Comparison of ENCODE assay signal across 8 mouse cellular contexts in genomic region chrX:170018571-170019218, GRCm38 (mm10). TPM values are rescaled to one million over a fixed set of nuclear protein-coding genes. Genes with fewer than 3 reads are reported as not detected.
DNase-seq lines count a peak whose midpoint lies in the region; ATAC-seq lines count a peak whose summit lies in the region.
"Not testable (repeated sequence)": the region's sequence is repeated elsewhere in the genome, so short reads cannot be mapped to it uniquely, and the experiment has no call there.

No protein-coding gene starts in this region.

- not testable (repeated sequence) for H3K27me3 ChIP-seq in embryonic facial prominence, embryonic 12.5 days; intestine, embryonic 16.5 days (replicated peaks; ENCODE audit: control insufficient read depth, insufficient read depth, low read length); limb, embryonic 15.5 days; midbrain, embryonic 15.5 days (replicated peaks); stomach, embryonic 14.5 days (ENCODE audit: control insufficient read depth, insufficient read depth, low read length)

- H3K4me3 ChIP-seq in embryonic facial prominence, embryonic 12.5 days; intestine, embryonic 16.5 days (ENCODE audit: low read length); limb, embryonic 15.5 days; midbrain, embryonic 15.5 days; stomach, embryonic 14.5 days (ENCODE audit: low read depth, low read length): not testable (repeated sequence)

- peaks cover 44% of the 10 kb centered on the region for H3K36me3 ChIP-seq in embryonic facial prominence, embryonic 12.5 days
- H3K36me3 ChIP-seq in intestine, embryonic 16.5 days (ENCODE audit: control insufficient read depth, insufficient read depth, low read length) = peaks cover 21% of the 10 kb centered on the region
- H3K36me3 ChIP-seq in limb, embryonic 15.5 days = peaks cover 37% of the 10 kb centered on the region
- H3K36me3 ChIP-seq in midbrain, embryonic 15.5 days (replicated peaks) = peaks cover 23% of the 10 kb centered on the region
- H3K36me3 ChIP-seq in stomach, embryonic 14.5 days (ENCODE audit: control insufficient read depth, insufficient read depth, low read length) = peaks cover 40% of the 10 kb centered on the region

- not testable (repeated sequence) for H3K27ac ChIP-seq in embryonic facial prominence, embryonic 12.5 days; intestine, embryonic 16.5 days (ENCODE audit: low read length); limb, embryonic 15.5 days; midbrain, embryonic 15.5 days; stomach, embryonic 14.5 days (ENCODE audit: low read length)

- H3K9ac ChIP-seq in embryonic facial prominence, embryonic 12.5 days; intestine, embryonic 16.5 days (ENCODE audit: low read depth, low read length); limb, embryonic 15.5 days; midbrain, embryonic 15.5 days; stomach, embryonic 14.5 days (replicated peaks; ENCODE audit: low read depth, low read length): not testable (repeated sequence)

- H3K4me2 ChIP-seq in embryonic facial prominence, embryonic 12.5 days (replicated peaks); intestine, embryonic 16.5 days (ENCODE audit: low read depth, low read length); limb, embryonic 15.5 days; midbrain, embryonic 15.5 days; stomach, embryonic 14.5 days (replicated peaks; ENCODE audit: low read depth, low read length): not testable (repeated sequence)

- ATAC-seq in embryonic facial prominence, embryonic 12.5 days (ENCODE audit: insufficient number of reproducible peaks, insufficient read depth, low FRiP score, low TSS enrichment) = peak; percentile 96
- peak; percentile 50 for ATAC-seq in granulocyte monocyte progenitor cell, adult 5-6 weeks (replicated peaks; ENCODE audit: poor library complexity, severe bottlenecking)
- peak; percentile 75 for ATAC-seq in intestine, embryonic 16.5 days
- peak; percentile 92 for ATAC-seq in limb, embryonic 15.5 days (ENCODE audit: insufficient number of reproducible peaks, low FRiP score, low TSS enrichment, low read depth)
- ATAC-seq in midbrain, embryonic 15.5 days (replicated peaks) = peak; percentile 88
- ATAC-seq in stomach, embryonic 14.5 days (ENCODE audit: insufficient number of reproducible peaks, insufficient read depth, low FRiP score, low read depth) = peak; percentile 85

- 86% methylated on average over 66 of the region's 66 CpGs for WGBS in embryonic facial prominence, embryonic 12.5 days
- 86% methylated on average over 66 of the region's 66 CpGs for WGBS in intestine, embryonic 16.5 days
- WGBS in limb, embryonic 15.5 days = 83% methylated on average over 66 of the region's 66 CpGs
- 84% methylated on average over 66 of the region's 66 CpGs for WGBS in midbrain, embryonic 15.5 days
- 87% methylated on average over 66 of the region's 66 CpGs for WGBS in stomach, embryonic 14.5 days

- peaks cover 22% of the 10 kb centered on the region for H3K9me3 ChIP-seq in embryonic facial prominence, embryonic 12.5 days
- peaks cover 23% of the 10 kb centered on the region for H3K9me3 ChIP-seq in intestine, embryonic 16.5 days (ENCODE audit: control insufficient read depth, low read length)
- peaks cover 20% of the 10 kb centered on the region for H3K9me3 ChIP-seq in limb, embryonic 15.5 days
- H3K9me3 ChIP-seq in midbrain, embryonic 15.5 days = peaks cover 15% of the 10 kb centered on the region
- H3K9me3 ChIP-seq in stomach, embryonic 14.5 days (ENCODE audit: control insufficient read depth, low read depth, low read length) = peaks cover 24% of the 10 kb centered on the region

- not testable (repeated sequence) for H3K4me1 ChIP-seq in embryonic facial prominence, embryonic 12.5 days; intestine, embryonic 16.5 days (ENCODE audit: control insufficient read depth, insufficient read depth, low read length); limb, embryonic 15.5 days; midbrain, embryonic 15.5 days; stomach, embryonic 14.5 days (ENCODE audit: control insufficient read depth, insufficient read depth, low read length)

- DNase-seq in 3134 (ENCODE audit: extremely low read depth, insufficient read length, low spot score) = peak; percentile 76
- DNase-seq in adrenal gland, adult 2 months = peak; percentile 67

RNA-seq across cellular contexts. Expression of gene Gm21887, which starts 9.2 kb away (rescaled TPM):
- total RNA-seq in adrenal gland, adult 2 months (2021) = 100 to 1,000 TPM in 1 of 2 experiments, 10 to 100 TPM in 1; 67.4 to 241 TPM
- polyA plus RNA-seq in adrenal gland, adult 2 months (2012; rRNA removed) = 957 and 2,016 TPM in 2 replicates
- polyA plus RNA-seq in embryonic facial prominence, embryonic 12.5 days (2016; fragmentation: Nextera tagmentation; extraction: Ambion mirVana) = 212 and 388 TPM in 2 replicates
- total RNA-seq in granulocyte monocyte progenitor cell, adult 5-6 weeks (2014; fragmentation: Nextera tagmentation) = 36.7 and 87.7 TPM in 2 replicates
- total RNA-seq in granulocyte monocyte progenitor cell, adult 5-6 weeks (2017) = 163 and 210 TPM in 2 replicates
- 111 and 149 TPM in 2 replicates for polyA plus RNA-seq in intestine, embryonic 16.5 days (2015; fragmentation: Nextera tagmentation; extraction: Ambion mirVana)
- polyA plus RNA-seq in limb, embryonic 15.5 days (2015; fragmentation: Nextera tagmentation; extraction: Ambion mirVana) = 133 and 163 TPM in 2 replicates
- 187 and 227 TPM in 2 replicates for polyA plus RNA-seq in midbrain, embryonic 15.5 days (2015; fragmentation: Nextera tagmentation; extraction: Ambion mirVana)
- polyA plus RNA-seq in stomach, embryonic 14.5 days (2014; fragmentation: Nextera tagmentation; extraction: Ambion mirVana) = 236 and 294 TPM in 2 replicates
